Mouse (Mus musculus) hindlimb bud, embryonic 11.5 days (tissue): ENCODE measurements at regions not wholly inside any gene's neighbourhood (a gene's known extent, or its start where the extent isn't known, plus 50 kb on each side); places are given as distances from the start of the nearest gene placed in this dataset.

Experiments
- DNase-seq: peaks from one replicate; pipeline ENCODE4 v3.0.0-alpha.2; 2012; ENCODE audit warnings: low read depth, low spot score; ENCODE audit errors: extremely low spot score

DNA sequence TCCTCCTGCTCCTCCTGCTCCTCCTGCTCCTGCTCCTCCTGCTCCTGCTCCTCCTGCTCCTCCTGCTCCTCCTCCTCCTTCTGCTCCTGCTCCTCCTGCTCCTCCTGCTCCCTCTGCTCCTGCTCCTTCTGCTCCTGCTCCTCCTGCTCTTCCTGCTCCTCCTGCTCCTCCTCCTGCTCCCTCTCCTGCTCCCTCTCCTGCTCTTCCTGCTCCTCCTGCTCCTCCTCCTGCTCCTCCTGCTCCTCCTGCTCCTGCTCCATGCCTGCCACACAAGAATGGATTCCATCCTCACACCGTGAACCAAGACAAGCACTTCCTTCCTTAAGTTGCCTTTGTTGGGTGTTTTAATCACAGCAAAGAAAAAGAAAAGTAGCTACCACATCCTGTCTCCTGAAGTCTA is 144.4 kb upstream of the A230072I06Rik start:
- DNase-seq: no peak

DNA sequence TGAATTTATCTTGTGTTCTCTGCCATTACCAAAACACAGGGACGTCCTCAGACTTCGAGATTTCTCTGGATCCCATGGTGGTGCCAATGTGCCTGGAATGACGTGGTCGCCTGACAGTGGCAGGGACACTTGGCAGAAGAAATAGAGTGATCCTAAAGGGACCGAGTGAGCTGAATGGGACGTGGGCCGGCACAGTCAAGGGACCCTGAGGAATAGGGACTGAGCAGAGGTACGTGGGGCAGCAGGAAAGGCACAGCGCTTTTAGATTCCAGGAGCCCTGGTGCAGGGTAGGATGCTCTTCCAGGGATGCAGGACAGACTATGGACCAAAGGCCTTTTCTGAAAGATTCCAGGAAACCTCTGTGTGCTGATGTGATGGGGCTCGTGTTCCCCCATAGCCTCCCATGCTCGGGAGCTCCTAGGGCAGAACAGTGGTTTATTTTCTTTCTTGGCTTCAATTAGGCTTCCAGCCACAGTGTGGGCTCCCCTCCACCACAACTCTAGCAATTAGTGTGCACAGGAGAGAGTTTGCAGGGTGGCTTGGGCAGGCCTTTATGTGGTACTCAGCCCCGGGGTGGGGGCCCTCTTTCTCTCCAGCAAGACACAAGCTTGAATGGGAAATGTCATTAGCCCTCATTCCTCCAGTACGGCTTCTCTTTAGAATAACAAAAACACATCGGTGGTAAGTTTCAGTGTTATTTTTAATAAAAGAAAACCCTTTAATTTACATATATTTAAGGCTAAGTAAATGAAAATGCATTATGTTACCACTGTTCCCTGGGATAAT is 143.0 kb upstream of the A230072I06Rik start:
- no peak for DNase-seq

DNA sequence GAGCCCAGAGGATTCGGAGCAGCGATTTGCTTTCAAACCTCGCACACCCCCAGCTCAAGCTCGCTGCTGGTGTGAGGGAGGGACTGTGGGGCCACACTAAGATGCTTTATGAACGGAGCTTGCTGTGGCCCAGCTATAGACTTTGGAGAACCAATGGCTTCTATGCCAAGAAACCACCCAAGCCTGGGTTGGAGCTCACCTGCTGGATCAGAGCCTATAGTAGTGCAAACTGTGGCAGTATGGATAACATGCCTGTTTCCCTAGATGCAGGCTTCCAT is 142.5 kb upstream of the A230072I06Rik start:
- no peak for DNase-seq

- DNase-seq: no peak
Observed at GRCm38 (mm10) chr8:12137496-12137895, 141.1 kb upstream of the A230072I06Rik start.

DNA sequence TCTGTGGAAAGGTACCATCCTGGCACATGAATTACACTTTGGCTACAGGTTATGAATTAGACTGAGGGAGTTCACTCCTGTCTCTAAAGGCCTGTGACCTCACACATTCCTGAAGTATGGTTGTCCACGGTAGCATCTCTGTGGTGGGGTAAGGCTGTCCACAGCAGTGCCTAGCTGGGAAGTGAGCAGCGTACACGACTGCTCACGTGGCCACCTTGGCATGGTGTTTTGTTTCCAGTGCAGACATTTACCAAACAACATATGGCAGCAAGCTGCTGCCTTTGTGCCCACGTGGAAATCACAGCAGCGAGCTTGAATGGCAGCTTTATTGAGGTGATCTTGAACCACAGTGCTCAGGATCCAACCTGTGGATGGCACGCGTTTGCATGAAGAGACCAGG is 140.7 kb upstream of the A230072I06Rik start:
- no peak for DNase-seq

GRCm38 (mm10) chr8:12151679-12152078 is 126.9 kb upstream of the A230072I06Rik start:
- no peak for DNase-seq

DNA sequence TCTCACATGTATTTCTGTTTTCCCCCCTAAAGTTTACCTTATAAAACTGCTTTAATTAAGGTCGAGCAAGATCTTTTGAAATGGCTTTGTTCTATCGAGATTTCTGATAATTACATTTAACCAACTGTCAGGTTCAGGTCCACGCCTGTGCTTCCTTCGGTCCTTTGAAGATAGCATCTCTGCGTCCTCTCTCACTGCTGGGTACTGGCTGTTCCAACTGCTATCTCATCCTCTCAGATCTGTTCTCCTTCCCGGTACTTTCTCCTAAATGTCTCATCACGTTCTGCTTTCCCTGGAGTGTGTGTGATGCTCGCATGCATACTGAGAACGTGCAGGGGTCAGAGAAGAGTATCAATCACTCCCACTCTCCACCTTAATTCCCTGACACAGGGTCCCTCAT is 125.8 kb upstream of the A230072I06Rik start:
- no peak for DNase-seq

GRCm38 (mm10) chr8:12156893-12157292 is 121.7 kb upstream of the A230072I06Rik start:
- no peak for DNase-seq

- no peak for DNase-seq
Observed at GRCm38 (mm10) chr8:12158188-12158587, 120.4 kb upstream of the A230072I06Rik start.

GRCm38 (mm10) chr8:12162921-12163705 is 115.5 kb upstream of the A230072I06Rik start:
- no peak for DNase-seq

GRCm38 (mm10) chr8:12165487-12166152 is 113.0 kb upstream of the A230072I06Rik start:
- no peak for DNase-seq

- DNase-seq: no peak
Observed at GRCm38 (mm10) chr8:12171788-12172187, 106.8 kb upstream of the A230072I06Rik start.

DNA sequence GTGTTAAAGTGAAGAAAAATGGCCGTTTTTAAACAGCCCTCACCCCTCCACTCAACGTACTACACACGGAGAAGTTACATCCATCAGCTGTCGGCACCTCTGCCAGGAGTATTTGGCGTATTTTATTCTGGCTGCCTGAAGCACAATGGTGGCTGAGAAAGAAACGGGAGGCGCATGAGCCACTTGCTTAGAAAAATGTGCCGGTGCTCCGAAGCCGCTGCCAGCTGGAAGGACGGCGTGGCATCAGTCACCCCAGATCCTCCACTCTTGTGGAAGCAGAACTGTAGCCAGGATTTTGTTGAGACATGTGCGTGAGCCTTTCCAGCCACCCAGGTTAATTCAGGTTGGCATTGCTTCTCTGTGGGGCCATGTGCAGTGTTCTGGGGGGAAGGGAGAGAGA is 103.1 kb upstream of the A230072I06Rik start:
- DNase-seq: no peak

DNA sequence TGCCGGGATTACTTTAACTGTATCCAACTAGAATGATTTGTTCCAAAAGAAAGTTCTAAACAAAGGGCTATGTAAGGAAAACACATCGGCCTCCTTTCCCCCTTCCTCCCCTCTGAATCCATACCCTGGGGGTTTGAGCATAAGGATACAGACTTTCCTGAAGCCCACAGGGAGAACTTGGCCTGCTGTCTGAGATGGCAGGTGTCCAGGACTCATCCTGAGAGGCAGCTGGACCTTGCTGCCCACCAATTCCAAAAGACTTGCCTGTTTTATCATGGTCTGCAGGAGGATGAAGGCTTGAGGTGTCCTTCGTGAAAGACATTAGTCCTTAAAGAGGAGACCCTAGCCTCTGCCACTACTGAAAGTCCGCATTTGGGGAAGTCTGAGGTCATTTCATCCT is 94.0 kb upstream of the A230072I06Rik start:
- no peak for DNase-seq

DNA sequence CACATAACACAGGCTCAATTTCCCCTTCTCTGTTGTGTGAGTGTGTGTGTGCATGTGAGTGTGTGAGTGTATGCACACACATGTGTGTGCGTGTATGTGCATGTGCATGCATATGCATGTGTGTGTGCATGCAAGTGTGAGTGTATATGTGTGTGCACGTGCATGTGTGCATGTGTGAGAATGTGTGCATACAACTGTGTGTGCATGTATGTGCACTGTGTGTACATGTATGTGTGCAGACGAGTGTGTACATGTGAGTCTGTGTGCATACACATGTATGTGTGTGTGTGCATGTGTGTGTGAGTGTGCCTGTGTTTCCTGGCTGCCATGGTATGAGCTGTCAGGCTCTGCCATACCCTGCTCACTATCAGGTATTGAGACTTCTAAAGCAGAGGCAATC is 91.3 kb upstream of the A230072I06Rik start:
- DNase-seq: no peak

- DNase-seq: no peak
Observed at GRCm38 (mm10) chr8:12188451-12188850, 90.2 kb upstream of the A230072I06Rik start.

GRCm38 (mm10) chr8:12188960-12189359 is 89.7 kb upstream of the A230072I06Rik start:
- no peak for DNase-seq

GRCm38 (mm10) chr8:12192006-12192405 is 86.6 kb upstream of the A230072I06Rik start:
- no peak for DNase-seq

DNA sequence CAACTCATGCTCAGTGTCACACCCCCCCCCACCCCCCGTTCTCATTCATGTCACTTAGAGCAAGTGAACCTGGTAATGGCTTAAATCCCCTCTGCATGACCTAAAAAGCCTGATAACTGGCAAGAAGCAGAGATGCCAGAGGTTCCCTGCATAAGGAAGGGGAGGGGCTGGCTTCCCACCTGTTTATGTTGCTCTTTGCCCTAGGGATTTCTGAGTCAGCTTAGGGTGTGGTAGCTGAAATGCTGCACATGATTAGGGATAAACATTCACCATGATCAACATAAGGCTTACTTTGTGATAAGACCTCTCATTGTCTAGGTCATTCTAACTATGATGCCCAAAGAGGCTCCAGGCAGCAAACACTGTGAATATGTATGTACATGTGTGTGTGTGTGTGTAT is 72.7 kb upstream of the A230072I06Rik start:
- DNase-seq: no peak

DNA sequence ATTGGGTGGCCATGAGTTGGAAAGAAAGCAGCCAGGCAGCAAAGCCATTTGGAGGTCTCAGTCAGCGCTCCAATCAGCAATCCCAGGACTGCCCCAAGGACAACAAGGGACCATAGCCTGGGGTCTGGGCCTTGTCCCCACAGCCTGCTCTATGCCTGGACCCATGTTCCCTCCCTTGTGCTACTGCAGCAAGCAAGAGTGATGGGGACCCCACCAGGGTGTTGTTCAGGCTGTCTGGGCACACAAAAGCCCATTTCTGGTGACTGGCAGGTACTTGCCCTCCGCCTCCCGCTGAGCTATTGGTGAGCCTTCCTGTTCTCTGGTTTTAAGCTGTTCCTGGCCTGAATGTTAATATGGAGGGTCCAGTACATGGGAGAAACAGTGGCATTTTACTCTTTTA is 71.2 kb upstream of the A230072I06Rik start:
- no peak for DNase-seq

DNA sequence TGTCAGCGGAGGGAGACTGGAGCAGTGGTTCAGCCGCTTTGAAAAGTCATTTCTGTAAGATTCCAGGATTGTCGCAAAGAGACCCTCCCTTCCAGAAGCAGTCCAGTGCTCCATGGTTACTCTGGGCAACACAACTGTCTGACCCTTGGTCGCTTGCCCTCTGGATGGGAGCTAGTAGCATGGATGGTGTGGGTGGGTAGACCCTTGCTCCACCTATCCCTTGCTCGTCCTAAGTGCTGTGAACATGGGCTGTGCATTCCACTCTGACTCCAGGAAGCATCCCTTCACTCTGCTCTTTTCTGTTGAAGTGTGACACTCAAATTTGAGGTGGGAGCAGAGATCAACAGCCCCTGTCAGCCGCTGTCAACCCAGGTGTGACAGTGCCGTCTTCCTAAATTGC is 64.8 kb upstream of the A230072I06Rik start:
- no peak for DNase-seq
